ENCODE assay signal across 12 mouse cellular contexts in genomic region chr4:57640222-57640621, GRCm38 (mm10).
DNase-seq lines count a peak whose midpoint lies in the region; ATAC-seq and TF ChIP-seq lines count a peak whose summit lies in the region.
"Had no signal": no experiment of that assay in that cellular context is flagged by ENCODE, and none has a peak within 500 bp of the region (broad histone marks: within the 10 kb centered on the region; RNA-seq: fewer than 3 reads in every experiment).

No protein-coding gene starts in this region.

- H3K4me3 ChIP-seq in heart, embryonic 16.5 days (ENCODE audit: low read length) = peak overlapping the region; percentile 18
- no peak overlapping the region for H3K4me3 ChIP-seq in heart, adult 2 months
- H3K4me3 ChIP-seq in midbrain, embryonic 15.5 days = peak overlapping the region; percentile 9
- H3K4me3 ChIP-seq in midbrain, embryonic 10.5 days = no peak overlapping the region
- H3K4me3 ChIP-seq in forebrain, embryonic 15.5 days = no peak overlapping the region
- H3K4me3 ChIP-seq: erythroblast, embryonic 14.5 days; limb, embryonic 10.5 days had no signal

- H3K9ac ChIP-seq in heart, embryonic 16.5 days (ENCODE audit: low read length) = no peak overlapping the region
- no peak overlapping the region for H3K9ac ChIP-seq in heart, adult 2 months (ENCODE audit: low read depth, low read length)
- H3K9ac ChIP-seq in midbrain, embryonic 15.5 days = no peak overlapping the region
- no peak overlapping the region for H3K9ac ChIP-seq in forebrain, embryonic 15.5 days (replicated peaks)

- intact Hi-C loops in heart, adult 2 months (cut with DNase I) = no loop called here

- no peak for TF ChIP-seq POLR2A in heart, adult 2 months (IDR thresholded peaks at IDR 0.05; ENCODE audit: insufficient read depth, low read depth, low read length)

- H3K79me2 ChIP-seq in heart, adult 2 months (replicated peaks; ENCODE audit: control insufficient read depth, insufficient read depth, low read length) = no peaks in the 10 kb centered on the region; the same call in 1 of the 2 replicates

- 0 out of 2 replicates have a peak, but pooled peaks have one; percentile 26 for ATAC-seq in heart, embryonic 16.5 days (replicated peaks; ENCODE audit: extremely low read depth, insufficient read depth, low FRiP score)
- no peak for ATAC-seq in midbrain, embryonic 15.5 days (replicated peaks)
- peak; percentile 60; the same call in 1 of the 2 replicates for ATAC-seq in common myeloid progenitor, adult 5-6 weeks (replicated peaks; ENCODE audit: low read depth, poor library complexity, severe bottlenecking)
- ATAC-seq in forebrain, embryonic 15.5 days (replicated peaks) = no peak
- ATAC-seq: Patski had no signal

- peak overlapping the region; percentile 55 for H3K4me2 ChIP-seq in heart, embryonic 16.5 days (ENCODE audit: low read depth, low read length)
- H3K4me2 ChIP-seq in midbrain, embryonic 15.5 days = peak overlapping the region; percentile 60
- H3K4me2 ChIP-seq in forebrain, embryonic 15.5 days (replicated peaks) = no peak overlapping the region

- no peaks in the 10 kb centered on the region for H3K27me3 ChIP-seq in heart, embryonic 16.5 days (ENCODE audit: control insufficient read depth, insufficient read depth, low read length)
- no peaks in the 10 kb centered on the region for H3K27me3 ChIP-seq in heart, adult 2 months (ENCODE audit: control insufficient read depth, insufficient read depth, low read length)
- H3K27me3 ChIP-seq in midbrain, embryonic 15.5 days (replicated peaks) = no peaks in the 10 kb centered on the region
- H3K27me3 ChIP-seq in midbrain, embryonic 10.5 days (ENCODE audit: low read depth, poor library complexity, severe bottlenecking) = peaks cover 3% of the 10 kb centered on the region
- H3K27me3 ChIP-seq in forebrain, embryonic 15.5 days = no peaks in the 10 kb centered on the region
- H3K27me3 ChIP-seq: Patski had no signal

- peaks cover 46% of the 10 kb centered on the region for H3K4me1 ChIP-seq in heart, embryonic 16.5 days (ENCODE audit: control insufficient read depth, insufficient read depth, low read length)
- H3K4me1 ChIP-seq in heart, adult 2 months (ENCODE audit: control insufficient read depth, insufficient read depth, low read length) = peaks cover 5% of the 10 kb centered on the region
- peaks cover 28% of the 10 kb centered on the region for H3K4me1 ChIP-seq in midbrain, embryonic 15.5 days
- peaks cover 24% of the 10 kb centered on the region for H3K4me1 ChIP-seq in midbrain, embryonic 10.5 days
- peaks cover 14% of the 10 kb centered on the region for H3K4me1 ChIP-seq in forebrain, embryonic 15.5 days

- no peak for TF ChIP-seq EP300 in heart, adult 2 months (IDR thresholded peaks at IDR 0.05; ENCODE audit: insufficient read depth, low read depth, low read length)

- 20% methylated on average over 7 of the region's 7 CpGs for WGBS in heart, embryonic 16.5 days
- 24% methylated on average over 7 of the region's 7 CpGs for WGBS in heart, adult 2 months
- WGBS in midbrain, embryonic 15.5 days = 39% methylated on average over 7 of the region's 7 CpGs
- WGBS in midbrain, embryonic 10.5 days = 51% methylated on average over 7 of the region's 7 CpGs
- WGBS in forebrain, embryonic 15.5 days = 44% methylated on average over 7 of the region's 7 CpGs

- no peak for TF ChIP-seq CTCF in heart, adult 2 months (IDR thresholded peaks at IDR 0.05)

- H3K27ac ChIP-seq in heart, embryonic 16.5 days (ENCODE audit: low read length) = peak overlapping the region; percentile 44; the same call in 1 of the 2 replicates
- H3K27ac ChIP-seq in heart, adult 2 months = no peak overlapping the region
- no peak overlapping the region for H3K27ac ChIP-seq in midbrain, embryonic 15.5 days
- no peak overlapping the region for H3K27ac ChIP-seq in midbrain, embryonic 10.5 days (replicated peaks)
- H3K27ac ChIP-seq in forebrain, embryonic 15.5 days (replicated peaks) = no peak overlapping the region
- H3K27ac ChIP-seq: limb, embryonic 10.5 days had no signal

- no peak for DNase-seq in heart, adult 2 months
- no peak for DNase-seq in midbrain, embryonic 10.5 days (ENCODE audit: low spot score)
- peak; percentile 29 to 53 for DNase-seq in thymus, adult 18-20 months
- DNase-seq in urinary bladder, adult 2 months (ENCODE audit: low spot score) = no peak
- DNase-seq: kidney, adult 18-20 months had no signal

- H3K36me3 ChIP-seq in heart, embryonic 16.5 days (ENCODE audit: control insufficient read depth, insufficient read depth) = peaks cover 4% of the 10 kb centered on the region
- no peaks in the 10 kb centered on the region for H3K36me3 ChIP-seq in heart, adult 2 months (ENCODE audit: control insufficient read depth, insufficient read depth, low read length)
- no peaks in the 10 kb centered on the region for H3K36me3 ChIP-seq in midbrain, embryonic 15.5 days (replicated peaks)
- no peaks in the 10 kb centered on the region for H3K36me3 ChIP-seq in midbrain, embryonic 10.5 days
- no peaks in the 10 kb centered on the region for H3K36me3 ChIP-seq in forebrain, embryonic 15.5 days
- H3K36me3 ChIP-seq: limb, embryonic 10.5 days had no signal

- no peaks in the 10 kb centered on the region for H3K9me3 ChIP-seq in heart, embryonic 16.5 days (replicated peaks; ENCODE audit: control insufficient read depth, low read length)
- no peaks in the 10 kb centered on the region for H3K9me3 ChIP-seq in midbrain, embryonic 15.5 days
- no peaks in the 10 kb centered on the region for H3K9me3 ChIP-seq in midbrain, embryonic 10.5 days (replicated peaks)
- no peaks in the 10 kb centered on the region for H3K9me3 ChIP-seq in forebrain, embryonic 15.5 days
- H3K9me3 ChIP-seq: limb, embryonic 10.5 days had no signal

Comparison
In these comparisons a context has a peak if more than half of its experiments do, and no peak if none do; other contexts are left out.
1. H3K4me3 ChIP-seq: peak in heart, embryonic 16.5 days (single experiment) and midbrain, embryonic 15.5 days (single experiment); none in heart, adult 2 months (single experiment), midbrain, embryonic 10.5 days (single experiment) and forebrain, embryonic 15.5 days (single experiment).
2. ATAC-seq: peak in heart, embryonic 16.5 days (single experiment) and common myeloid progenitor, adult 5-6 weeks (single experiment); none in midbrain, embryonic 15.5 days (single experiment) and forebrain, embryonic 15.5 days (single experiment).
3. DNase-seq: peak in thymus, adult 18-20 months (2 of 2); none in heart, adult 2 months (0 of 2), midbrain, embryonic 10.5 days (single experiment) and urinary bladder, adult 2 months (single experiment).